Mouse (Mus musculus): Measurements from ENCODE around the gene Tcl1b1. TPM values are rescaled to one million over a fixed set of nuclear protein-coding genes. Genes with fewer than 3 reads are reported as not detected.
"Not testable (repeated sequence)": the region's sequence is repeated elsewhere in the genome, so short reads cannot be mapped to it uniquely, and the experiment has no call there.

Tcl1b1 gene
- total RNA-seq, 2 experiments from 2014 or later: not detected

DNA sequence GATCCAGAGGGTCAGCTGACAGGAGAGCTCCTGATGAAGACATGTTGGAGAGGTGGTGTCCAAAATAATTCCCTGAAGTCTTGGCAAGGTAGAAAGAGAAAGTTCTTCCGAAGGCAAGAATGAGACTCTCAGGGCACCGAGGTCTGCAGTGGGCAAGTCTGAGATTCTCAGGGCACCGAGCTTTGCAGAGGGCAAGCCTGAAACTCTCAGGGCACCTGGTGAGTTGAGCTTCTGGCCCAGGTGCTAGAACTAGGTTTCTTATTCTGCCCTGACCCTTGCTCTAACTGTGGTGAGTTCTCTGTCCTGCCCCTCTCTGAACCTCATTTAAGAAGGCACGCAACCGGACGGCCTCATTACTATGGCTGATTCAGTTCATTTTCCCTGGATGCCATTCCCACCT, 31.3 kb downstream of the Tcl1b1 start, which contains the start of gene Tcl1b3:
Tcl1b3 (plus strand) TSS at position 301 of the 400 bp plus-strand sequence.
- DNase-seq (ENCODE audit: low spot score in 2 of 2): not testable (repeated sequence)

GRCm38 (mm10) chr12:105199684-105200497, 40.4 kb downstream of the Tcl1b1 start:
- DNase-seq (ENCODE audit: low spot score in 2 of 2): not testable (repeated sequence)

- DNase-seq (ENCODE audit: low spot score in 2 of 2): not testable (repeated sequence)
Measured at GRCm38 (mm10) chr12:105201657-105202056, 42.2 kb downstream of the Tcl1b1 start, which contains the start of gene Tcl1b4. TSS of gene Tcl1b4 (plus strand) at chr12:105201957.

GRCm38 (mm10) chr12:105207071-105207470, 47.6 kb downstream of the Tcl1b1 start:
- DNase-seq (ENCODE audit: low spot score in 2 of 2): no peak

- DNase-seq (ENCODE audit: low spot score in 2 of 2): no peak
Measured at GRCm38 (mm10) chr12:105208441-105208840, 49.0 kb downstream of the Tcl1b1 start.

DNA sequence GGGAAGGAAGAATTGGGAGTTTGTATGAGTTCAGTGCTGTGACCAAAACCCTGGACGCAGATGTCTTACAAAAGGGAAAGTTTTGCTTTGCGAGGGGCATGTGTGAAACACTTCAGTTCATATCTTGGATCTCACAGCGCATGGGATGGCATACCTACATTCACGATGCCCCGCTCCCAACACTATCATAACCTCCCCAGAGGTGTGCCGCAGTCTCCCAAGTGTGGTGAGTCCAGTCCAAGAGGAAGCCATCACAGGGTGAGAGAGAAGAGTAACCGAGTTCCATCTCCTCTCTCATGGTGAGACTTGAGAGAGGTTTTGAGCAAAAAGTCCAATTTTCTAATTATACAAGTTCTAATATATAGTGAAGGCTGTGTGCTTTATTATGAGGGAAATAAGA, 49.7 kb downstream of the Tcl1b1 start:
- no peak for DNase-seq (ENCODE audit: low spot score in 2 of 2)

Other genes with a start within 250 kb of the Tcl1b1 start
- 10 to 100 TPM; 11.3 to 11.7 TPM for gene Syne3, start 149.9 kb upstream of the Tcl1b1 start, total RNA-seq (2021)
- gene Glrx5, start 127.0 kb upstream of the Tcl1b1 start, total RNA-seq (2021): 100 to 1,000 TPM; 134 to 139 TPM
- gene Tcl1b2, start 13.7 kb upstream of the Tcl1b1 start, total RNA-seq (2021): not detected
- gene Tcl1b5, start 16.7 kb downstream of the Tcl1b1 start, total RNA-seq (2021): not detected
- gene Tcl1b3, start 31.4 kb downstream of the Tcl1b1 start, total RNA-seq (2021): not detected
- gene Tcl1b4, start 42.3 kb downstream of the Tcl1b1 start, total RNA-seq (2021): not detected
- gene Tcl1, start 63.1 kb downstream of the Tcl1b1 start, total RNA-seq (2021): under 1 TPM in 1 of 2 experiments, not detected in 1; 0.31 TPM
- gene Tunar, start 174.2 kb downstream of the Tcl1b1 start, total RNA-seq (2021): under 1 TPM; 0.48 to 0.59 TPM

Data from adrenal gland, postnatal 4 days (tissue).